Mouse (Mus musculus) liver, embryonic 16.5 days (tissue): ENCODE data around the gene Trpm2. TPM values are rescaled to one million over a fixed set of nuclear protein-coding genes. Genes with fewer than 3 reads are reported as not detected.

Experiments used
- ATAC-seq: fragments of 200-750 bp; cut with Nextera tagmentation; 2 replicates; pipeline ENCODE4 v1.8.0; 2017; ENCODE audit warnings: low read depth, mild to moderate bottlenecking, moderate number of reproducible peaks, moderate library complexity
- H3K27ac ChIP-seq: fragments of 300-500 bp; sonication (generic); 2 replicates; pipeline ENCODE4 v1.5.1; 2014; ENCODE audit warnings: mild to moderate bottlenecking, low read length
- H3K27me3 ChIP-seq: fragments of 300-500 bp; sonication (generic); 2 replicates; pipeline ENCODE4 v1.6.1; 2014; ENCODE audit warnings: low read depth, low read length, mixed read lengths; ENCODE audit not compliant: control insufficient read depth, insufficient read depth
- H3K36me3 ChIP-seq: fragments of 300-500 bp; sonication (generic); 2 replicates; pipeline ENCODE4 v1.6.1; 2014; ENCODE audit warnings: mild to moderate bottlenecking; ENCODE audit not compliant: control insufficient read depth, insufficient read depth
- H3K4me1 ChIP-seq: fragments of 300-500 bp; sonication (generic); 2 replicates; pipeline ENCODE4 v1.6.1; 2014; ENCODE audit warnings: low read depth, low read length, mixed read lengths; ENCODE audit not compliant: control insufficient read depth
- H3K4me2 ChIP-seq: fragments of 300-500 bp; sonication (generic); 2 replicates; pipeline ENCODE4 v1.6.1; 2014; ENCODE audit warnings: low read depth, low read length, mixed read lengths
- H3K4me3 ChIP-seq: fragments of 300-500 bp; sonication (generic); 2 replicates; pipeline ENCODE4 v1.5.1; 2014; ENCODE audit warnings: low read depth, mild to moderate bottlenecking, low read length
- H3K9ac ChIP-seq: fragments of 300-500 bp; sonication (generic); 2 replicates; pipeline ENCODE4 v1.6.1; 2014; ENCODE audit warnings: low read depth, low read length
- H3K9me3 ChIP-seq: fragments of 300-500 bp; sonication (generic); replicated peaks from 2 replicates; pipeline ENCODE4 v1.6.1; 2016; ENCODE audit warnings: low read length; ENCODE audit not compliant: control insufficient read depth
- WGBS: fragments of 180-500 bp; shearing (Covaris S2); extraction: QIAGEN DNeasy Blood & Tissue Kit; methylation state at CpG from one replicate; pipeline ENCODE4 v1.1.7; 2014; ENCODE audit not compliant: insufficient replicate concordance; 5-methylcytosine and 5-hydroxymethylcytosine counted together
- polyA plus RNA-seq: library from polyadenylated mRNA; unstranded; fragments of >200 nt; fragmentation: Nextera tagmentation; extraction: Ambion mirVana; gene quantifications from 2 replicates; pipeline ENCODE4 v1.2.1, GENCODE M21; 2015

Trpm2 gene
- polyA plus RNA-seq, 1 experiment from 2014 or later, result 2.7 TPM

- no peaks in the 10 kb centered on the region for H3K9me3 ChIP-seq
- no peak for ATAC-seq
- no peak overlapping the region for H3K4me2 ChIP-seq
- no peak overlapping the region for H3K9ac ChIP-seq
- H3K27ac ChIP-seq, result no peak overlapping the region
- H3K36me3 ChIP-seq, result no peaks in the 10 kb centered on the region
- no peaks in the 10 kb centered on the region for H3K4me1 ChIP-seq
- no peaks in the 10 kb centered on the region for H3K27me3 ChIP-seq
- H3K4me3 ChIP-seq, result no peak overlapping the region
- 42% methylated on average over 6 of the region's 6 CpGs for WGBS
These were observed 91.4 kb downstream of the Trpm2 start for GRCm38 (mm10) chr10:77878985-77879384.

- Histone ChIP-seq H3K9ac (no peak overlapping the region), H3K4me2 (no peak overlapping the region), H3K4me3 (no peak overlapping the region), H3K27ac (no peak overlapping the region), H3K9me3 (no peaks in the 10 kb centered on the region), H3K4me1 (no peaks in the 10 kb centered on the region), H3K27me3 (no peaks in the 10 kb centered on the region), H3K36me3 (no peaks in the 10 kb centered on the region)
- no peak for ATAC-seq
- 67% methylated on average over 7 of the region's 7 CpGs for WGBS
These were observed 100.7 kb downstream of the Trpm2 start for GRCm38 (mm10) chr10:77869651-77870050.

GRCm38 (mm10) chr10:77867546-77867945 lies 102.8 kb downstream of the Trpm2 start:
- H3K27ac ChIP-seq, result no peak overlapping the region
- no peak overlapping the region for H3K4me2 ChIP-seq
- H3K9me3 ChIP-seq, result no peaks in the 10 kb centered on the region
- no peaks in the 10 kb centered on the region for H3K4me1 ChIP-seq
- no peak for ATAC-seq
- no peak overlapping the region for H3K4me3 ChIP-seq
- H3K27me3 ChIP-seq, result no peaks in the 10 kb centered on the region
- WGBS, result 14% methylated on average over 1 of the region's 1 CpGs
- no peaks in the 10 kb centered on the region for H3K36me3 ChIP-seq
- H3K9ac ChIP-seq, result no peak overlapping the region

GRCm38 (mm10) chr10:77864762-77865143 lies 105.6 kb downstream of the Trpm2 start:
- no peak for ATAC-seq

GRCm38 (mm10) chr10:77864067-77864761 lies 106.1 kb downstream of the Trpm2 start:
- Histone ChIP-seq H3K9me3 (no peaks in the 10 kb centered on the region), H3K27ac (no peak overlapping the region), H3K9ac (no peak overlapping the region), H3K4me1 (no peaks in the 10 kb centered on the region), H3K27me3 (no peaks in the 10 kb centered on the region), H3K36me3 (no peaks in the 10 kb centered on the region), H3K4me3 (no peak overlapping the region), H3K4me2 (0 out of 2 replicates have a peak overlapping the region, but pooled peaks have one; percentile 24)
- peak; percentile 43 for ATAC-seq
- 20% methylated on average over 14 of the region's 14 CpGs for WGBS

More at GRCm38 (mm10) chr10:77864762-77865143, 105.6 kb downstream of the Trpm2 start:
- Histone ChIP-seq H3K36me3 (no peaks in the 10 kb centered on the region), H3K9ac (no peak overlapping the region), H3K4me3 (no peak overlapping the region), H3K27me3 (no peaks in the 10 kb centered on the region), H3K4me2 (peak overlapping the region; percentile 24; the same call in 1 of the 2 replicates), H3K9me3 (no peaks in the 10 kb centered on the region), H3K27ac (no peak overlapping the region), H3K4me1 (no peaks in the 10 kb centered on the region)
- 20% methylated on average over 11 of the region's 11 CpGs for WGBS

- Histone ChIP-seq H3K4me3 (no peak within 1 kb of the TSS), H3K36me3 (no peaks in the 10 kb centered on the region), H3K27me3 (no peaks in the 10 kb centered on the region), H3K4me1 (no peaks in the 10 kb centered on the region), H3K27ac (no peak within 1 kb of the TSS), H3K9me3 (no peaks in the 10 kb centered on the region), H3K4me2 (no peak within 1 kb of the TSS), H3K9ac (no peak within 1 kb of the TSS)
- 42% methylated on average over 7 of the region's 7 CpGs for WGBS
- ATAC-seq, result no peak
These were observed 108.7 kb downstream of the Trpm2 start, which contains the start of gene Gm3285 for GRCm38 (mm10) chr10:77861675-77862074. Gene Gm3285 (plus strand): TSS chr10:77861975.

Other genes with a start within 250 kb of the Trpm2 start
- not detected in 2 replicates for gene Krtap12-1, start 250.0 kb downstream of the Trpm2 start, polyA plus RNA-seq
- gene Gm10100, start 244.1 kb downstream of the Trpm2 start, polyA plus RNA-seq, result not detected in 2 replicates
- gene Gm18596, start 227.9 kb downstream of the Trpm2 start, polyA plus RNA-seq, result not detected in 2 replicates
- not detected in 2 replicates for gene Gm9736, start 219.2 kb downstream of the Trpm2 start, polyA plus RNA-seq
- gene Gm3233, start 210.9 kb downstream of the Trpm2 start, polyA plus RNA-seq, result not detected in 2 replicates
- not detected in 2 replicates for gene Gm3238, start 199.2 kb downstream of the Trpm2 start, polyA plus RNA-seq
- gene Gm7138, start 193.6 kb downstream of the Trpm2 start, polyA plus RNA-seq, result not detected in 2 replicates
- not detected in 2 replicates for gene Gm3250, start 188.0 kb downstream of the Trpm2 start, polyA plus RNA-seq
- not detected in 2 replicates for gene Gm7137, start 182.4 kb downstream of the Trpm2 start, polyA plus RNA-seq
- not detected in 2 replicates for gene Gm9639, start 175.5 kb downstream of the Trpm2 start, polyA plus RNA-seq
- not detected in 2 replicates for gene Gm19668, start 171.4 kb downstream of the Trpm2 start, polyA plus RNA-seq
- not detected in 2 replicates for gene Gm9507, start 158.7 kb downstream of the Trpm2 start, polyA plus RNA-seq
- gene Gm2696, start 155.9 kb downstream of the Trpm2 start, polyA plus RNA-seq, result not detected in 2 replicates
- not detected in 2 replicates for gene Krtap10-4, start 143.5 kb downstream of the Trpm2 start, polyA plus RNA-seq
- not detected in 2 replicates for gene Krtap10-10, start 134.6 kb downstream of the Trpm2 start, polyA plus RNA-seq
- gene Gm36176, start 123.8 kb downstream of the Trpm2 start, polyA plus RNA-seq, result not detected in 2 replicates
- gene Gm10318, start 117.7 kb downstream of the Trpm2 start, polyA plus RNA-seq, result not detected in 2 replicates
- gene Gm3285, start 108.6 kb downstream of the Trpm2 start, polyA plus RNA-seq, result not detected in 2 replicates
- gene Lrrc3, start 68.0 kb downstream of the Trpm2 start, polyA plus RNA-seq, result 16.5 and 18.6 TPM in 2 replicates
- 3.7 and 4.0 TPM in 2 replicates for gene 1810043G02Rik, start 8.0 kb upstream of the Trpm2 start, polyA plus RNA-seq
- 83.0 and 83.2 TPM in 2 replicates for gene Pfkl, start 39.5 kb upstream of the Trpm2 start, polyA plus RNA-seq
- gene Dnmt3l, start 71.4 kb upstream of the Trpm2 start, polyA plus RNA-seq, result not detected in 2 replicates
- gene Aire, start 73.0 kb upstream of the Trpm2 start, polyA plus RNA-seq, result not detected in 2 replicates
- 1.5 and 1.7 TPM in 2 replicates for gene Icosl, start 98.7 kb upstream of the Trpm2 start, polyA plus RNA-seq
- gene D10Jhu81e, start 199.2 kb upstream of the Trpm2 start, polyA plus RNA-seq, result 21.0 and 21.7 TPM in 2 replicates
- gene Pwp2, start 214.6 kb upstream of the Trpm2 start, polyA plus RNA-seq, result 9.0 and 9.1 TPM in 2 replicates